ENCODE assay signal across 8 mouse cellular contexts in genomic region chr5:38781813-38782212, GRCm38 (mm10).
A peak's percentile ranks its signal among the peaks of the same experiment; 100 is the strongest.
DNase-seq lines count a peak whose midpoint lies in the region; ATAC-seq and TF ChIP-seq lines count a peak whose summit lies in the region.

No protein-coding gene starts in this region.

- no peaks in the 10 kb centered on the region for H3K4me1 ChIP-seq in thymus, adult 2 months (replicated peaks; ENCODE audit: control insufficient read depth, insufficient read depth, low read length)
- H3K4me1 ChIP-seq in limb, embryonic 14.5 days (ENCODE audit: control insufficient read depth, insufficient read depth, low read length), result peaks cover 13% of the 10 kb centered on the region

- no peak overlapping the region for H3K4me3 ChIP-seq in thymus, adult 2 months (ENCODE audit: control insufficient read depth, insufficient read depth, low read length)
- no peak overlapping the region for H3K4me3 ChIP-seq in limb, embryonic 14.5 days (replicated peaks; ENCODE audit: low read length)

- DNase-seq in thymus, adult 2 months, result peak; percentile 51
- DNase-seq in thymus, adult 18-20 months, result no peak
- peak; percentile 87 for DNase-seq in cerebellum, adult 8-10 months
- DNase-seq in frontal cortex, postnatal 14 days (ENCODE audit: low spot score in 2 of 2), result peak; percentile 52 to 87
- peak; percentile 70 for DNase-seq in kidney, adult 9 months
- peak; percentile 90 for DNase-seq in limb, embryonic 14.5 days (ENCODE audit: low spot score)
- peak; percentile 55 for DNase-seq in ovary, postnatal 10 days (ENCODE audit: low spot score)
- DNase-seq in thymus, postnatal 10 days (ENCODE audit: low spot score in 2 of 2), result peak; percentile 13 to 51

- WGBS in thymus, adult 2 months, result 39% methylated on average over 4 of the region's 4 CpGs
- 24% methylated on average over 4 of the region's 4 CpGs for WGBS in limb, embryonic 14.5 days

- H3K36me3 ChIP-seq in thymus, adult 2 months (ENCODE audit: control insufficient read depth, insufficient read depth, low read length), result no peaks in the 10 kb centered on the region
- H3K36me3 ChIP-seq in limb, embryonic 14.5 days (ENCODE audit: control insufficient read depth, insufficient read depth, low read length), result no peaks in the 10 kb centered on the region

- H3K27me3 ChIP-seq in thymus, adult 2 months (ENCODE audit: control insufficient read depth, insufficient read depth, low read length), result no peaks in the 10 kb centered on the region
- no peaks in the 10 kb centered on the region for H3K27me3 ChIP-seq in limb, embryonic 14.5 days (ENCODE audit: control insufficient read depth, insufficient read depth, low read length)

- peak; percentile 36; the same call in 1 of the 2 replicates for ATAC-seq in limb, embryonic 14.5 days (ENCODE audit: low FRiP score, low read depth)

- no peak overlapping the region for H3K9ac ChIP-seq in limb, embryonic 14.5 days (ENCODE audit: low read depth, low read length, severe bottlenecking)

- TF ChIP-seq POLR2A in thymus, adult 2 months (IDR thresholded peaks at IDR 0.05; ENCODE audit: control insufficient read depth, extremely low read depth, insufficient read depth, low read length, poor library complexity), result no peak
- TF ChIP-seq POLR2A in limb, embryonic 14.5 days (IDR thresholded peaks at IDR 0.05; ENCODE audit: borderline replicate concordance, extremely low read depth, insufficient read depth, insufficient read length), result no peak

- H3K27ac ChIP-seq in thymus, adult 2 months (ENCODE audit: control insufficient read depth, insufficient read depth, low read length), result no peak overlapping the region
- no peak overlapping the region for H3K27ac ChIP-seq in limb, embryonic 14.5 days (replicated peaks; ENCODE audit: low read depth, low read length)

- TF ChIP-seq CTCF in thymus, adult 2 months (IDR thresholded peaks at IDR 0.05; ENCODE audit: borderline replicate concordance, control insufficient read depth, extremely low read depth, insufficient read depth, low read length, poor library complexity), result no peak

- H3K4me2 ChIP-seq in limb, embryonic 14.5 days (replicated peaks; ENCODE audit: low read depth, low read length, severe bottlenecking), result no peak overlapping the region

- no peaks in the 10 kb centered on the region for H3K9me3 ChIP-seq in limb, embryonic 14.5 days (ENCODE audit: control insufficient read depth, low read length)

Comparison
In these comparisons a context has a peak if more than half of its experiments do, and no peak if none do; other contexts are left out.
1. DNase-seq: peak in thymus, adult 2 months (single experiment), cerebellum, adult 8-10 months (single experiment), frontal cortex, postnatal 14 days (2 of 2), kidney, adult 9 months (single experiment), limb, embryonic 14.5 days (single experiment), ovary, postnatal 10 days (single experiment) and thymus, postnatal 10 days (2 of 2); none in thymus, adult 18-20 months (0 of 2).